Mouse (Mus musculus): ENCODE results near the gene Ralb.

DNA sequence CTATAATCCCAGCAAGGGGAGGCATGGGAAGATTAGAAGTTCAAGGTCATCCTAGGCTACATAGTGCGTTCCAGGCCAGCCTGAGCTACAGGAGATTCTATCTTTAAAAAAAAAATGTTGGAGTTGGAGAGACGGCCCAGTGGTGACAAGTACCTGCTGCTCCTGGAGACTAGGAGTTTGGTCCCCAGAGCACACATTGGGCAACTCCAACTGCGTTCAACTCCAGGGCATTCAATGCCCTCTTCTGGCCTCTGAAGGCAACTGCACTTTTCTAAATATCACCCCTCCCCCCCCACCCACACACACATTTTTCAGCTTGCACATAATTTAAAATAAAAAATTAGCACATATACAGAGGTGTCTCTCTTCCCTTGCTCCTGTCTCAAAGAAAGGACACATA is 21.7 kb downstream of the Ralb start:
- TF ChIP-seq MAX (IDR thresholded peaks at IDR 0.05; ENCODE audit: low read depth) (no peak), E2F4 (IDR thresholded peaks at IDR 0.05; ENCODE audit: insufficient read depth) (no peak), POLR2A (IDR thresholded peaks at IDR 0.05; ENCODE audit: insufficient read length, low read depth) (no peak)

Data from myocyte (in vitro differentiated cells).